Mouse (Mus musculus) embryonic facial prominence, embryonic 11.5 days (tissue): Measurements from ENCODE around the gene Ndufb7. TPM values are rescaled to one million over a fixed set of nuclear protein-coding genes. Genes with fewer than 3 reads are reported as not detected.

Source experiments
- ATAC-seq: fragments of 200-750 bp; cut with Nextera tagmentation; replicated peaks from 2 replicates; pipeline ENCODE4 v1.8.0; 2017; ENCODE audit warnings: low read depth; ENCODE audit not compliant: insufficient number of reproducible peaks, low FRiP score, low TSS enrichment
- DNase-seq: peaks from one replicate; pipeline ENCODE4 v3.0.0-alpha.2; 2015; ENCODE audit warnings: low spot score
- H3K27ac ChIP-seq: fragments of 300-500 bp; sonication (generic); replicated peaks from 2 replicates; pipeline ENCODE4 v1.5.1; 2014; ENCODE audit warnings: mild to moderate bottlenecking, low read depth, low read length, control low read depth
- H3K27me3 ChIP-seq: fragments of 300-500 bp; sonication (generic); 2 replicates; pipeline ENCODE4 v1.6.1; 2014; ENCODE audit warnings: mild to moderate bottlenecking, low read length, moderate library complexity, mixed read lengths; ENCODE audit not compliant: control insufficient read depth, insufficient read depth
- H3K36me3 ChIP-seq: fragments of 300-500 bp; sonication (generic); replicated peaks from 2 replicates; pipeline ENCODE4 v1.6.1; 2014; ENCODE audit warnings: low read depth, mild to moderate bottlenecking, low read length, moderate library complexity, mixed read lengths; ENCODE audit not compliant: control insufficient read depth, insufficient read depth
- H3K4me1 ChIP-seq: fragments of 300-500 bp; sonication (generic); 2 replicates; pipeline ENCODE4 v1.6.1; 2014; ENCODE audit warnings: low read length, mixed read lengths; ENCODE audit not compliant: control insufficient read depth, insufficient read depth
- H3K4me2 ChIP-seq: fragments of 300-500 bp; sonication (generic); 2 replicates; pipeline ENCODE4 v1.6.1; 2014; ENCODE audit warnings: low read depth, mild to moderate bottlenecking, control low read depth, low read length, moderate library complexity
- H3K4me3 ChIP-seq: fragments of 300-500 bp; sonication (generic); 2 replicates; pipeline ENCODE4 v1.5.1; 2014; ENCODE audit warnings: low read depth, low read length, control low read depth
- H3K9ac ChIP-seq: fragments of 300-500 bp; sonication (generic); replicated peaks from 2 replicates; pipeline ENCODE4 v1.6.1; 2014; ENCODE audit warnings: mild to moderate bottlenecking, control low read depth, low read length
- H3K9me3 ChIP-seq: fragments of 300-500 bp; sonication (generic); replicated peaks from 2 replicates; pipeline ENCODE4 v1.6.1; 2016; ENCODE audit warnings: mild to moderate bottlenecking, low read length, inconsistent platforms, mixed read lengths; ENCODE audit not compliant: control insufficient read depth
- WGBS: fragments of 180-500 bp; shearing (Covaris S2); extraction: QIAGEN DNeasy Blood & Tissue Kit; methylation state at CpG from one replicate; pipeline ENCODE4 v1.1.7; 2014; 5-methylcytosine and 5-hydroxymethylcytosine counted together
- polyA plus RNA-seq: library from polyadenylated mRNA; unstranded; fragments of >200 nt; fragmentation: Nextera tagmentation; extraction: Ambion mirVana; gene quantifications from 2 replicates; pipeline ENCODE4 v1.2.1, GENCODE M21; 2014

Gene Ndufb7
- polyA plus RNA-seq, 1 experiment from 2014 or later, result 327 TPM

DNA sequence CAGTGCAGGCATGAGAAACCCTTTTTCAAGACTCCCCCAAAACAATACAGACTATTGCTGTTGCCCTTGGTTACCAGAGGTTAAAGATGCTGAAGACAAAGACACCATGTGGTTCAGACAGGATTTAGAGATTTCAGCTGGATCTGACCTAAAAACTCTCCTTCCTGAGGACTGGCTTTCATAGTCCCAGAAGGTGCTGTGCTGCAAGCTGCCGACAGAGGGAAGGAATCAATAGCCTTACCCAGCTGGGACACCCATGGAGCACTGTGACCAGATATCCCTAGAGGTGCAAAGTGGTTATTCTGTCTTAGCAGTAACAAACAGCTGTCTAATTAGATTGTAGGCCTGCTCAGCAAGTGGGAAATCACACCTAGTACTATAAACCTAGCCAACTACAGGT, 31.7 kb downstream of the Ndufb7 start:
- no peaks in the 10 kb centered on the region for H3K36me3 ChIP-seq
- H3K9me3 ChIP-seq, result no peaks in the 10 kb centered on the region
- no peak overlapping the region for H3K4me2 ChIP-seq
- no peak overlapping the region for H3K27ac ChIP-seq
- no peaks in the 10 kb centered on the region for H3K27me3 ChIP-seq
- 21% methylated on average over 1 of the region's 1 CpGs for WGBS
- H3K9ac ChIP-seq, result no peak overlapping the region
- ATAC-seq (no peak), DNase-seq (no peak)
- no peaks in the 10 kb centered on the region for H3K4me1 ChIP-seq
- no peak overlapping the region for H3K4me3 ChIP-seq

GRCm38 (mm10) chr8:83599814-83600213, 33.3 kb downstream of the Ndufb7 start:
- Histone ChIP-seq H3K9me3 (no peaks in the 10 kb centered on the region), H3K36me3 (no peaks in the 10 kb centered on the region), H3K4me1 (no peaks in the 10 kb centered on the region), H3K4me2 (no peak overlapping the region), H3K27me3 (no peaks in the 10 kb centered on the region), H3K9ac (no peak overlapping the region), H3K27ac (no peak overlapping the region), H3K4me3 (no peak overlapping the region)
- DNase-seq, result no peak
- ATAC-seq, result no peak

DNA sequence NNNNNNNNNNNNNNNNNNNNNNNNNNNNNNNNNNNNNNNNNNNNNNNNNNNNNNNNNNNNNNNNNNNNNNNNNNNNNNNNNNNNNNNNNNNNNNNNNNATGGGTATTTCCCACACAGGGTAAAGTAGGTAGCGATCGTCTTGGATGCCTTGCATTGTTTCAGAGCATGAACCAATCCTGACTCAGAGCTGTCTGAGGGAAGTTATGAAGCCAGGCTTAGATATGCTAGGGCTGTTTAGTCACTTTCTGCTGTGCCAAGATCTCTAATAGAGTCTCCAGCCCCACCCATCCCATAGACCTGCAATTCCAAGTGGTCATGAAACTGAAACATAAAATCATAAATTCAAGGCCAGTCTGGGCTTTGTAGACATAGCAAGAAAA, 36.2 kb downstream of the Ndufb7 start:
- Histone ChIP-seq H3K9me3 (no peaks in the 10 kb centered on the region), H3K4me2 (no peak overlapping the region), H3K9ac (no peak overlapping the region), H3K27me3 (no peaks in the 10 kb centered on the region), H3K4me3 (no peak overlapping the region), H3K4me1 (no peaks in the 10 kb centered on the region), H3K36me3 (no peaks in the 10 kb centered on the region), H3K27ac (no peak overlapping the region)
- 83% methylated on average over 2 of the region's 2 CpGs for WGBS
- DNase-seq (no peak), ATAC-seq (no peak)

- Histone ChIP-seq H3K9ac (peak within 1 kb of the TSS; percentile 89), H3K36me3 (peaks cover 11% of the 10 kb centered on the region), H3K27ac (peak within 1 kb of the TSS; percentile 93), H3K4me2 (peak within 1 kb of the TSS; percentile 84), H3K4me1 (peaks cover 3% of the 10 kb centered on the region), H3K9me3 (no peaks in the 10 kb centered on the region), H3K27me3 (no peaks in the 10 kb centered on the region), H3K4me3 (peak within 1 kb of the TSS; percentile 80)
- ATAC-seq (peak; percentile 96), DNase-seq (peak; percentile 100)
- WGBS, result under 1% methylated on average over 64 of the region's 69 CpGs
Measured at GRCm38 (mm10) chr8:83607661-83608397, 41.4 kb downstream of the Ndufb7 start, which contains the start of the genes Tecr and Dnajb1. Gene Tecr, minus strand, starts transcription at chr8:83607971. Gene Dnajb1, plus strand, starts transcription at chr8:83608193.

DNA sequence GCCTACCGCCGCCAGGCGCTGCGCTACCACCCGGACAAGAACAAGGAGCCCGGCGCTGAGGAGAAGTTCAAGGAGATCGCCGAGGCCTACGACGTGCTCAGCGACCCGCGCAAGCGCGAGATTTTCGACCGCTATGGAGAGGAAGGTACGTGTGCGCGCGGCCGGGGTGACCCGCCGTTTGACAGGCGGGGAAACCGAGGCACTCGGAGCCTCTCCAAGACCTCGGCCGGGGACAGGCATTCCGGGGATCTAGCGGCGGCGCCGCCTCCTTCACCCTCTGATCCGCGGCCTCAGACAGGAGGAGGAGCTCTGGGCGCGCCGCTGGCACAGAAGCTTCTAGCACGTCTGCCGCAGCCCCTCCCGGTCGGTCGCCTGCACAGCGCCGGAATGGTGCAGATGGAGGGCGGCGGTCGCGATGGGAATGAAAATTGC, 41.9 kb downstream of the Ndufb7 start:
- Histone ChIP-seq H3K9me3 (no peaks in the 10 kb centered on the region), H3K27me3 (no peaks in the 10 kb centered on the region), H3K27ac (peak overlapping the region; percentile 93), H3K4me3 (peak overlapping the region; percentile 80), H3K36me3 (peaks cover 11% of the 10 kb centered on the region), H3K9ac (peak overlapping the region; percentile 89), H3K4me1 (peaks cover 3% of the 10 kb centered on the region), H3K4me2 (peak overlapping the region; percentile 84)
- WGBS, result under 1% methylated on average over 51 of the region's 51 CpGs
- DNase-seq (peak; percentile 76), ATAC-seq (peak; percentile 64)

DNA sequence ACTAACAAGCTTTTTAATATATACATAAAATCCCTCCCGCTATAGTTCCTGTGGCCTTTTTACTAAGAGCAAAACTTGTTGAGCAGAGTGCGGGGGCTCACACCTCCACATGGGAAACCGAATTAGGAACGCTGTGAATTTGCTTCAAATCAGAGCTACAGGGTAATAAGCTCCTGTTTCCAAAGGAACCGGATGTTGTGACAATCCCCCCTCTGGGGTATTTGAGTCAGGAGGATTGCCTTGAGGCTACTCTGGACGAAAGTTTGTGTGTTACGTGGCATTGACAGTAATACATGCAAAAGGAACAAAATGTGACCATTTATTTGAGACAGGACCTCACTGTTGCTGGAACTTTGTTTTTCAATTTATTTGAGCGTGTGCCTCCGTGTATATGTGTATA, 42.6 kb downstream of the Ndufb7 start:
- peak overlapping the region; percentile 84 for H3K4me2 ChIP-seq
- H3K4me1 ChIP-seq, result peaks cover 3% of the 10 kb centered on the region
- WGBS, result 29% methylated on average over 9 of the region's 9 CpGs

DNA sequence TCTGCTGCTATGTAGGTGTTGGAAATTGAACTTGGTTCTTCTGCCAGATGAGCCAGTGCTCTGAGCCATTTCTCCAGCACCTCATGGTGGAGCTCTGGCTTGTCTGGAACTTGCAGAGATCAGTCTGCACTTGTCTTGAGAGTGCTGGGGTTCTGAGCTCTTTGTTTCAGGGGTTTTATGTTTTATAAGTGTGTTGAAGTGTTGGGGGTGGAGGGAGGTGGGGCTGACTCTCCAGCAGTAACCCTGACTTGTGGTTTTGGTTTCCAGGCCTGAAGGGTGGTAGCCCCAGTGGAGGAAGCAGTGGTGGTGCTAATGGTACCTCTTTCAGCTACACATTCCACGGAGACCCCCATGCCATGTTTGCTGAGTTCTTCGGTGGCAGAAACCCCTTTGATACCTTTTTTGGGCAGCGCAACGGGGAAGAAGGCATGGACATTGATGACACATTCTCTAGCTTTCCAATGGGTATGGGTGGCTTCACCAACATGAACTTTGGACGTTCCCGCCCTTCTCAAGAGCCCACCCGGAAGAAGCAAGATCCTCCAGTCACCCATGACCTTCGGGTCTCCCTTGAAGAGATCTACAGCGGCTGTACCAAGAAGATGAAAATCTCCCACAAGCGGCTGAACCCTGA, 43.2 kb downstream of the Ndufb7 start:
- Histone ChIP-seq H3K4me2 (peak overlapping the region; percentile 84), H3K27me3 (no peaks in the 10 kb centered on the region), H3K36me3 (peaks cover 11% of the 10 kb centered on the region), H3K9me3 (no peaks in the 10 kb centered on the region), H3K4me3 (peak overlapping the region; percentile 80), H3K27ac (no peak overlapping the region), H3K4me1 (peaks cover 3% of the 10 kb centered on the region), H3K9ac (peak overlapping the region; percentile 89)
- no peak for ATAC-seq
- DNase-seq, result no peak
- WGBS, result 97% methylated on average over 10 of the region's 10 CpGs

More for the DNA sequence above, 42.6 kb downstream of the Ndufb7 start:
- peaks cover 11% of the 10 kb centered on the region for H3K36me3 ChIP-seq
- H3K9ac ChIP-seq, result peak overlapping the region; percentile 89
- DNase-seq, result peak; percentile 28
- H3K4me3 ChIP-seq, result peak overlapping the region; percentile 80
- H3K27ac ChIP-seq, result peak overlapping the region; percentile 93; the same call in 1 of the 2 replicates
- H3K9me3 ChIP-seq, result no peaks in the 10 kb centered on the region
- H3K27me3 ChIP-seq, result no peaks in the 10 kb centered on the region
- no peak for ATAC-seq

- Histone ChIP-seq H3K36me3 (peaks cover 11% of the 10 kb centered on the region), H3K27ac (no peak overlapping the region), H3K4me3 (no peak overlapping the region), H3K4me2 (no peak overlapping the region), H3K9me3 (no peaks in the 10 kb centered on the region), H3K9ac (no peak overlapping the region), H3K4me1 (peaks cover 3% of the 10 kb centered on the region), H3K27me3 (no peaks in the 10 kb centered on the region)
- DNase-seq (no peak), ATAC-seq (no peak)
- WGBS, result 94% methylated on average over 4 of the region's 4 CpGs
Measured at GRCm38 (mm10) chr8:83611921-83612320, 45.5 kb downstream of the Ndufb7 start.
